Mouse (Mus musculus) frontal cortex, postnatal 14 days (tissue): ENCODE results near the gene Mok.

ENCODE experiments used
- DNase-seq, 2 experiments: peaks; one replicate each; pipeline ENCODE4 v3.0.0; 2022; ENCODE audit warnings: low spot score in 2 of 2

Mok gene

DNA sequence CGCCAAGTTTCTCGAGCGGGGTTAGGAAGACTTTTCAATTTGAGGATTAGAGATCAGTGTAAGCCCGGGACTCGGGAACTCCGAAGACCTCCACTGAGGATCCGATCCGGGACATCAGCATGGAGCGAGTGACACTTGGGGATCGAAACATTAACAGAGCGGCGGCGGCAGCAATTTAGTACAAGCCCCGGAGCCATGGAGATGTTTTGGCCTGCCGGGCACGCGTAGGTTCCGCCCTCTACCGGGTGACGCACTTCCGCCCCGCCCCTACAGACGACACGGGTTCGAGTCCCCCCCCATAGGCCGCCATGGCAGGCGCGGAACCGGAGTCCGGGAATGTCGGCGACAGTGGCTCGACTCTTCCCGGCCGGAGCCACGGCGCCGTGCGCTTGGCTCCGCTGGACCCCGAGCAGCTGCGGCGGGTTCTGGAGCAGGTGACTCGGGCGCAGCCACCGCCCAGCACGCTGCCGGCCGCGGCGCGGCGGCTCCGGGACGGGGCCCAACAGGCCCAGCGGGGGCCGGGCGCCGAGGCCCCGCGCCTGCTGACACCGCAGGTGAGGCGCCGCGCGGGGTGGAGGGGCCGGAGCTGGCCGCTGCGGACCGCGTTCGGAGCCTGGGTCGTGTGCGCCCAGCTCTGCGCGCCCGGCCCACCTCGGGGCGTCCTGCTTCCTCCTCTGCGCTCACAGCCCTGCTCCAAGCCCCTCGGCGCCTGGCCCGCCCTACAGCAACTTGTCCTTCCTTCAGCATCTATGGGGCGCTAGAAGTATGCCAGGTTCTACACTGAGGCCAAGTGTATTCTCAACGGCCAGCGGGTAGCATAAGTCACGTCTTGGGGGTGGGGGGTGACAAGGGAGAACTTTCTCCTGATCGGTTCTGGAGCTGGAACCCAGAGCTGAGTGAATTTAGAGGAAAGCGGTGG, 9.5 kb upstream of the Mok start, which contains the start of gene Zfp839:
Gene Zfp839 (plus strand): TSS at position 244 of the 919 bp plus-strand sequence.
- DNase-seq = peak; percentile 71 to 83

DNA sequence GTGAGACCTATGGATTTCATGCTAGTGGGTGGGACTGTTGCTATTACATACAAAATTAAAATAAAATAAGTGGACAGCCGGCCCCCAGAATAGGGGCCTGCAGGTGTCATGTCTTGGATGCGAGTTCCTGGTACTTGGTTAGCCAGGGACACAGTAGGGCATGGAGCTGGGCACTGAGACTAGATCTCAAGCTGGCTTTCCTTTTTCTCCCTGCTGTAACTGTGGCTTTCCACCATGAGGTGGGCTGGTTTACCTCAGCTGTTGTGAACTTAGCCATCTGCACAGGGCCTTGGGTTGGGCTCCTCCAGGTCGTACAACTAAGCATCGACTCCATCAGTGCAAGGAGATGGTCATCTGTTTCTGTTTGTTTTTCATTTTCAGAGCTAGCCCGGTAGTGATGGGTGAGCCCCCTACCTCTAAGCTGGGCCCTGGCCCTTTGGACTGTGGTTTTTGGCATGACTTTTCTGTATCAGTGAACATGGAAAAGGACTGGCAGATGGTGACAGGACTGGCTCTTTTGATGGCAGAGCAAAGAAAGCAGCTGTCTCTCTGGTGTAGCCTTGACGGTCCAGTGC, 5.5 kb upstream of the Mok start:
- no peak for DNase-seq

DNA sequence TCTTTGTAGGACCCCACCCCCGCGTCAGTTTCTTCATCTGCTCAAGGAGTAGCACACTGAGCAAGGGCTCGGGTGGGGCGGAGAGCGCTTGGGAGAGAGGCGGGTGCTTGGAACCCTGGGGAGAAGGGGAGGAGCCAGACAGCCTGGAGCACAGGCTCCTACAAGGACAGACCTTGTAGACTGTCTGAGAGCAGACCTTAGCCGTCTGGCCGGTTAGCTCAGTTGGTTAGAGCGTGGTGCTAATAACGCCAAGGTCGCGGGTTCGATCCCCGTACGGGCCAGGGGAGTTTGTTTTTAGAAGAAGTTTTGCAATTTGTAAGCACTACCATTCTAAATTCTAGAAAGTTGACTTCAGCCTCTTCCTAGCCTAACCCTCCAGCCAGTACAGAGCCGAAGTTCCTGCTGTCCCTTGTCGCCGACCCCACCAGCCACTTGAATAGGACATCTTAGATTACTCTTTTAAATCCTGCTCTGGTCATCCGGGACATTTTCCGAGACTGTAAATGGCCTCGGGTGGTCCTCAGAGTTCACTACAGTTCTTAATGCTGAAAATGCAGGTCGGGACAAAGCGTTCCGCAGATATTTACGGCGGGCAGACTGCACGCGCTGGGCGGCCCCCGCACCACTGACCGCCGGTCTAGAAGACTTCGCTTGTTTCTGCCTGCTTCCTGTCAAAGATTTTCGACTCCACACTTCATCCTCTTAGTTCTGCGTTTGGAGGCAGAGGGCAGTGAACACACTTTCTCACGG, 4.6 kb upstream of the Mok start:
- DNase-seq = peak; percentile 70 to 78

DNA sequence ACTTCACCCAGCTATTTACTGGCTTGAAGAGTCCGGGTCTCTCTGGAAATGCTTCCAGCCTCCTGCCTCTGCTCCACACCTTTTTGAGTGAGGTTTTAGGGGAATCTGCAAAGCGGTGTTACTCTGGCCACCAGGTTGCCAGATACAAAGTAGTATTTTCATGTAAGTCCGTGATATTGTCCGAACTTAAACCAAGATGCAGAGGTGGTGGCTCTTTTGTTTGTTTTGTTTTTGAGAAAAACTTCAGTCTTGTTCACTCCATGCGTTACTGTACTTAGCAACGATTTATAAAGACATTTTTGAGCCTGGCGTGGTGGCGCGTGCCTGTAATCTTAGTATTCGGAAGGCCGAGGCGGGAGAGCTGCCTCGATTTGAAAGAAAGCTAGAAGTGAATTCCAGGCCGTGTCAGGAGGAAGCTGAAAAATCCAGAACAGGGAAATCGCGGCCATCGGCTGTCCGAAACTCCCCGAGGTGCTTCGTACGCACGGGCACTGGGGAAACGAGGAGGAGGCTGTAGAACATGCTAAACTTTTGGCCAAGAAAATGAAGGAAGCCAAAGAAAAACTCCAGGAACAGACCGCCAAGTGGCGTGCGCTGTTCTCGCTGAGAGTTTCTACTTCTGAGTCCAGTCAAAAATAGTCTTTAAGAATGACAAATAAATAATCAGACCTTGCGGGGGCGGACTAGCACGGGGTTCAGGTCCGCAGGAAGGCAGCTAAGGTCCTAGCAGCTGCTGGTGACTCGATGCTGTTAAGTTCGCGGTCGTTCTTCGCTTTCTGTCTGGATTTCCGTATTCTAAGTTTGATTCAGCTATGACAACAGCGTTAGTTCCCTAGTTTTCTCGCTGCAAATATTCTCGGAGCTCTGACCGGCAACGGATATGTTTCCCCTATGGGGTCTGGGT, 3.7 kb upstream of the Mok start:
- DNase-seq = no peak

DNA sequence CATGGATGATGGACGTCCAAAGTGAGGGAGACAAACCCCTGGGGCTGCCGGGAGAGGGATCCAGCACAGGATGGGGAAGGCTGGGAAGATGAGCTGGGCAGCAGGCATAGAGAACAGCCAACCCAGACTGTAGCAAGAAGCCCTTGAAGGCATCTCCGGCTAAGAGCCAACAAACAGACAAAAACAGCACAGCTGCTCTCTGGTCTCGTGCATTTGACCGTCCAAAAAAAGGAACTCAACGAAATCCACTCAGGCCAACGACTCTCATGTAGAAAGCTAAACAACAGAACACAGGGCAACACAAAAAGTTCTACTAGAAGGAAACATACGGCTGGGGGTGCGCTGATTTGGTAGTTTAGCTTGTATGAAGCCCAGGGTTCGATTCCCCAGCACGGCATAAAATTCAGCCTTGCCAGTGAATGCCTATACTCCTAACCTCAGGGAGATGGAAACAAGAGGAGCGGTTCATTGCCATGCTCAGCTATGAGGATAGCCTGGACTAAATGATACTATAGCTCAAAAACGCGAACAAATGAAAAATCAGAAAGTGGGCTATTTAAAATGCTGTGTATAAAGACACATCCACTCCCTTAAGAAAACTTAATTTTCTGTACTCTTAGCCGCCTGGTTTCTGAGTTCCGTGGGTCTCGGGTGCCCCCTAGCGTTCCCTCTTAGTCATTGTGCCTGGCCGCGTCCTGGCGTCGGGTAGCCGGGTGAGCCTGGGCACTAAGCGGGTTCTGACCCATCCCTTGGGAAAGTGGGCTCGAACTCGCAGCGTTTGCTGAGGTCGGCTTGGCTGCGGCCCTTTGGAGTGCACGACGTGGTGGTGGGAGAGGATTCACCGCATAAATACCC, 2.7 kb upstream of the Mok start:
- DNase-seq = peak; percentile 43 to 80

DNA sequence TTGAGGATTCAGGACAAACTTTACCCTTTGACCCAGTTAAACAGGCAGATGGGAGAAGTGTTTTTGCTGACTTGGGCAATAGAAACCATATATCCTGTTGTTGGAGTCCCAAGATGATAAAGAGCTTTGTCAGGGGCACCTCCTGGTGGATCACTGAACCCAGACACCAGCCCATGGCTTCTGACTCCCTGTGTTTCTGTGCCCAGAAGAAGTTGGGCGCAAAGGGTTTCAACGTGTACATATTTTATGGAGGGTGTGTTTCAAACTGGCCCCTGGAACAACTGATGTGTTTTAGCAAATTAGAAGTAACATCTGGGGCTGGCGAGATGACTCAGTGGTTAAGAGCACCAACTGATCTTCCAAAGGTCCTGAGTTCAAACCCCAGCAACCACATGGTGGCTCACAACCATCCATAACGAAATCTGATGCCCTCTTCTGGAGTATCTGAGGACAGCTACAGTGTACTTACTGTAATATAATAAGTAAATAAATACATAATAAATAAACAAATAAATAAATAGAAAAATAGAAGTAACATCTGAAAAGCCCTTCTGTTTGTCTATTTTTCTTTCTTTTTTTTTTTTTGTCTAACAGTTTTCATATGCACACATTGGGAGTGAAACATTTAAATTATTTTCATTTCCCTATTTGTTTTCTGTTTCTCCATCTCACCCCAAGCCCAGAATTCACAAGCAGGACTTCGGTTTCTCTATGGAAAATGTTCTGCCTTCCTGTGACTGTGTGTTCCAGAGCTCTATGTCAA, 1.2 kb upstream of the Mok start:
- no peak for DNase-seq

DNA sequence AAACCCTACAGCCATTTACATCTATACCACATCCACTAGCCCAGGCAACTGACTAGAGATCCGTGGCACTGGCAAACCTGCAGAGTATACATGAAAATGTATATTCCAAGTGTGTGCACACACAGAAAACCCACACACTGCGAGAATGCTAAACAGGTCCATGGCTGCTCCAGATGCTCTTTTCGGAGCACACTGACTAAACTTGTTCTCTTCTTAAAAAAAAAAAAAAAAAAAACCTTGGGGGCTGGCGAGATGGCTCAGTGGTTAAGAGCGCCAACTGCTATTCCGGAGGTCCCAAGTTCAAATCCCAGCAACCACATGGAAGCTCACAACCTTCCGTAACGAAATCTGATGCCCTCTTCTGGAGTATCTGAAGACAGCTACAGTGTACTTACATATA, 2.9 kb downstream of the Mok start:
- DNase-seq = no peak

DNA sequence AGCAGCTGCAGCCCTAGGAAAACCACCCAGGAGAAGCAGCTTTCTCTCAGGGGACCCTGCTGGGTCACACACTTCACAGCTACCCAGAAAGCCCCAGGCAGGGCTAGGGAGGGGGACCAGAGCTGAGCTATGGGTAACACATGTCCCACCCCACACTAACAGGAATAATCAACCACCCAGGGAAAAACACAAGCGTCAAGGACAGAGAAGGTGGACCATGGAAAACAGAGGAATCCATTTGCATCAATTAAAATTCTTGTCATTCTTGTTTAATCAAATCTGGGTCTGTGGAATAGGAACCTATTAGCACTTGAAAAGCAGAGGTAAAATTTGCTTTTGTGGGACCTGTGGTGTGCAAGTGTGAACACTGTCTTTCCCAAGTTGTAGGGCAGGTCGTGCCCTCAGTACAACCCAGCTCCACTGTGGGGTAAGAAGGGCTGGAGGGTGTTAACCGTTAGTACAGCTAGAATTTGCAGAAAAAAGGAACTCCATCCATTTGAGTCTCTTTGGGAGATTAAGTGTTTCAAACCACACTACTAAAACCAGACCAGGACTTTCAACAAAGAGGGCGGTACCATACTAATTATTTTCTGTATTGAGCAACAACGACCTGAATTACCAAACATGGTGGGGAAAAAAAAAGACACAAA, 3.4 kb downstream of the Mok start:
- DNase-seq = no peak

DNA sequence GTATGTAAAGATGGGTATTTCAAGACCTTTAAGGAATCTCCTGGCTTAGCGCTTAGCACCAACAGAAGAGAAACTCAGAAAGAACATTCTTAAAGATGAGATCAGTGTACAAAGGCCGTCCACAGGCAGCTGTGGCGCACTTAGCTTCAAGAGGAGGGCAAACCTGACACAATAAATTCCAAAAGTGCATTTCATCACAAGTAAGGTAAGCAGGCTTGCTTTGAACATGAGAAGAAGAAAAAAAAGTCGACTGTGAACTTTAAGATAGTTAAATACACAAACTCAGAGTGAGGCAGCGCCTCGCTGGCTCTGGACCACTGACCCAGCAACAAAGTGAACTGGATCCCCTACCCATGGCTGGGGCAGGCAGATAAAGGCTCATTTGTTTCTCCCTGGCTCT, 4.0 kb downstream of the Mok start:
- DNase-seq = no peak

DNA sequence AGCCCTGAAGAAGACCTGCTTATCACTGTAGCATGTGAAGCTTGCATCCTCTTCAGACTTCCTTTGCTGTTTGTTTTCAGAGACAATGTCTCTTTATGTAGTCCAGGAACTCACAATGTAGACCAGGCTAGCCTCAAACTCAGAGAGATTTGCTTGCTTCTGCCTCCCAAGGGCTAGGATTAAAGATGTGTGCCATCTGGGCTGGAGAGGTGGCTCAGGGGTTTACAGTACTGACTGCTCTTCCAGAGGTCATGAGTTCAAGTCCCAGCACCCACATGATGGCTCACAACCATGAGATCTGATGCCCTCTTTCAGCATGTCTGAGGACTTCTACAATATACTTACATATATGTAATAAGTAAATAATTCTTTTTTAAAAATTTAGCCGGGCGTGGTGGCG, 5.6 kb downstream of the Mok start:
- DNase-seq = no peak

DNA sequence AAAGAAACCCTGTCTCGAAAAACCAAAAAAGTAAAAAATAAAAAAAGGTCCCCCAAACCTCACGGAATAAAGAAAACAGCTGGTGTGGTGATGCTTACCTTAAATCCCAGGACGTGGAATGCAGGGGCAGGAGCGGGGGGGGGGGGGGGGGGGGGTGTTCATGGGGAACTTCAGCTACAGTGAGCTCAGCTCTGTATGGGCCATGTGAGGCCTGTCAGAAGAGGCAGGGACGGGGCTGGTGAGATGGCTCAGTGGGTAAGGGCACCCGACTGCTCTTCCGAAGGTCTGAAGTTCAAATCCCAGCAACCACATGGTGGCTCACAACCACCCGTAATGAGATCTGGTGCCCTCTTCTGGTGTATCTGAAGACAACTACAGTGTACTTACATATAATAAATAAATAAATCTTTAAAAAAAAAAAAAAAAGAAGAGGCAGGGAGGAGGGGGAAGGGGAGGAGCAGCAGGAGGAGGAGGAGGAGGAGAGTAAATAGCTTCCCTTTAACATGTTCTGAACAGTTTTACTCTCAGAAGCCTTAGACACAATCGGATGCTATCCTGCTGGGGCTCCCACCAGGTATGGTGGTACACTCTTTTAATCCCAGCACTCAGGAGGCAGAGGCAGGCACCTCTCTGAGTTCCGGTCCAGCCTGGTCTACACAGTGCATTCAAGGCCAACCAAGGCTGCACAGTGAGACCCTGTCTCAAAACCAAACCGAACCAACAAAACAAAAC, 10.3 kb downstream of the Mok start:
- no peak for DNase-seq

DNA sequence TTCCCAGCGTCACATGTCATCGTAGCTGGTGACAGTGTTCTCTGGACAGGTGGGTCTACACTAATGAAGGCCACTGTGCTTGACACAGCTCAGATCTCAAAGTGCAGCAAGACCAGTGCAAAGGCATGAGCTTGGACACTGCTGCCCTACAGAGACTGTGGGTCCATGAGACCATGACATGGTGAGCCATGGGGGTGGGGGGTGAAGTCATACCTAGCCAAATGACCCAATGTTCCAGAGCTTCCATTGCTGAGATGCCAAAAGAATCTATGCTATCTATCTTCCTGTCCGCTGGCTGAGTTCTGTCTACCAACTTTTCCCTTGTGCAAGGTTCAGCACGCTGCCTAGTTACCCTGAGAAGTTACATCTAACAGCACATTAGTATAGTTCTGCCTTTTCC, 11.8 kb downstream of the Mok start:
- no peak for DNase-seq

DNA sequence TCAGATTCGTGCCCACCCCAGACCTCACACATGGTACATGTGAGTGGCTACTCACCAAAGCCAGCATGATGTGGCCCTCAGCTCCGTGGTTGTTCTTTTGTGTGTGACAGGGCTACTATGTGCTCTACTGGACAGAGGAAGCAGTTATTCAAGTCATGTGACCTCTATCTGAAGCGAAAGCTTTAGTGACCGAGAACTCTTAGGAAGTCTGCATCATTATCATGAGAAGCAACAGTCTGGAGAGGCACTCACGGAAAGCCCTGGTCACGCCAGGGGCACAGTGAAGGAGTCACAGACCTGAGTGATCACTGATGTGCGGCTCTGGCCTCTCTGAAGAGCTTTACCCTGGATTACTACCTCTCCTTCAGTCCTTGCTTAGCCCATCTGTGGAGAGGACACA, 18.4 kb downstream of the Mok start:
- no peak for DNase-seq

DNA sequence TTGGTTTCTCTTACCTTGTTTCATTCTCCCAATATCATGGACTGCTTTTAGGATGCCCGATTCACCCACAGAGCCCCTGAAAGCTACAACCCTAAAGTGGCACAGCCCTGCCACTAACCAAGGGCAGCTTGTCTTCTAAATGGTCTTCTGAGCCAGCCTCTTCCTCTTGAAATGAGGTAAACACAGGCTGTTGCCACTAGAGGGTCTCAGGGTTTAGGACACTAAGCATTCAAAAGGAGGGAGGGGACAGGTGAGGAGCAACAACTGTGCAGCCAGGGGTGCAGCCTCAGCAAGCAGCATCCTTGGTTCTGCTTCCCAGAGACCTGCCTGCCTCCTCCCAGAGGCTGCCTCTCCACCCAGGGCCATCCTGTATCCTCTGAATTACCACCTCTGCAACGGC, 19.0 kb downstream of the Mok start:
- DNase-seq = no peak

DNA sequence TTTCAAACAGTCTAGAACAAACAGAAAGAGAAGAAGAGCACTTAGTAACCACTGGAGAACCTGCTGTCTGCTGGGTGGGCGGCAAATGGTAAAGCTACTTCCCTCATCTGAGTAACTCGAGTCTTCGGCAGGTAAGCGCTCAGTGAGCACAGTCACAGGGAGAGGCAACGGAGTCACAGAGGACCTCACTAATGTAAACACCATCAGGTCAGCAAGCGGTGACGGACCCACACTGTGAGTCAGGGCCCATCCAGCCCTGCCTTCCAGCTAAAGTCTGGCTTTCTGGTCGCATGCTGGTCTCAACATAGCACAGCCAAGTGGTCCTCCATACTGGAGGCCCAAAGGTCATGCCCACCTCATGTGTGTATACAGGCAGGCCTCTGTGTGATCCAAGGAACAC, 21.4 kb downstream of the Mok start:
- no peak for DNase-seq

DNA sequence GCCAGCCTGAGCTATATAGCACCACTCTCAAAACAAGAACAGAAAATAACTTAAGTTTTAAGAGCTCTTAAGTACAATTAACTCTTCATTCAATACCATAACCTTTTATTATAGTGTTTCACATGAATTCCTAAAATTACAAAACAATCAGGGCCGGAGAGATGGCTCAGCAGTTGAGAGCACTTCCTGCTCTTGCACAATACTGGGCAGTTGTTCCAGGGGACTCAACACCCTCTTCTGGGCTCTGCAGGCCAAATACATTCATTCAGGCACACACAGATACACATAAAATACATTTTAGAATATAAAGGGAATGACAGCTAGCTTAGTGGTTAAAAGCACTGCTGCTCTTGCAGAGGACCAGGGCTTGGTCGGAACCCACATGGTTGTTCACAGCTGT, 23.9 kb downstream of the Mok start:
- no peak for DNase-seq

DNA sequence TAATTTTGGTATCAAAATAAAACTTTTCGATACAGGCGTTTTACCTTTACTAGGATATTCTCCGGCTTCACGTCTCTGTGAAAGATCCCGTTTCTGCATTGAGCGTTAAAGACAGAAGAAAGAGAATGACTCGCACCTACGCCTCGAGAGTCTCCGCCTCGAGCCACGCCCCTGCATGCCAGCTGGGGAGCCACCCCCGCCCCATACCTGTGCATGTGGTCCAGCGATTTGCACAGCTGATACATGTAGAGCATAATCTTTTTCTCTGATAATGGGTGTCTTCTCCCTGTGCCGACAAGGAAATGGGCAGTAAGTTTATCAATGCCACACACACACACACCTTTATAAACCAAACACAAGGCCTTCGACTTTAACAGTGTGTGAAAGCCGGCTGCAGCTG, 25.8 kb downstream of the Mok start:
- DNase-seq = no peak

DNA sequence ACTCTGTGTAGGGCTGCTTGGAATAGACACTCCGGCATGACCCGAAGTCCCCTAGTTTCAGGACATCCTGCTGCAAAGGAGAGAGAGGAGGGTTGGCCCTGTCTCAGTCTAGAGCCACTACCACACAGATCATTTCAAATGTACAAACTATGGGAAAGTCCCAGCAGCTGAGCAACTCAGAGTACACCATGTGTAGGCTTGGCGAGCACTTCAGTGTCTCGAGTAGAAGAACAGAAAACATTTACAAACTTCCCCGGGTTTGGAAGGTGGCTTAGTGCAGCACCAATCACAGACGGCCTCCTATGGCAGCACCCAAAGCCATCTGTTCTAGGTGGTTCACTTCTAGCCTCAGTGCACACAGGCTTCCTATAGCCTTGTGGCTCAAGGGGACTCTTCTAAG, 27.1 kb downstream of the Mok start:
- no peak for DNase-seq

DNA sequence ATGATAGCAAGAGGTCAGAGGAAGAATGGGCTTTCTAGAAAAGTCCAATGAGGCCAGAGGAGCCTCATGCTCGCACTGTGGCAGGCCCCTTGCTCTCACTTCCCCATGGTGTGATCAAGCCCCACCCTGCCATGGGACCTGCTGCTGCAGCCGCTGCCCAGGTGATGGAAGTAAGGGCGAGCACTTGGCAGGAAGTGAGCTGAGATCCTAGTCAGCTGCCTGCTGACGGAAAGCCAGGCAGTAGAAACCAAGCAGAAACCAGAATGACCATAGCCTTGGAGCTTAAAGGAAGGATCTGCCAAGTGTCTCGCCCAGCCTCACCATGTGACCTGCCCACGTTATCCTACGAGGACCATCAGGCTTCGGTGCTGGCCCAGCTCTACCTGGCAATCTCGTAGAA, 27.6 kb downstream of the Mok start:
- DNase-seq = no peak
